Mouse (Mus musculus): ENCODE measurements around the gene 4930432M17Rik.

DNA sequence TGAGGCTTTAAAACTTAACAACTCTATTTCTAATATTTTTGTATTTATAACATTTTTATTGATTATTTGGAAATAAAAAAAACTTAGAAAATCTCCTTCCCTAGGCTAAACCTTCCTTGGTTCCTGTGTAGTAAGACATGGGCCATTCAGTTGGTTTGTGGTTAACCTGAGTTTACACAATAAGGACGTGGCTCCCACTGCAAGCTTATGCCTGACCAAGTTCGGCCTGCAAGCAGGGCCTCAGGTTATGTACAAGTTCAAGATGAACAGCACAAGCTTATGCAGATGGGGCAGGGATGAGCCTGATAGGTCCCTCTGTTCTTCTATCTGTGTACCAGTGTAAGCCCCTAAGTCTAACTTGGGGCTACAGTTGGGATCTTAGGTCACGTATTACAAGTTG, 19.1 kb downstream of the 4930432M17Rik start:
- TF ChIP-seq JUND (conservative IDR thresholded peaks at IDR 0.05; ENCODE audit: low read depth, low read length) (no peak), NELFE (IDR thresholded peaks at IDR 0.05; ENCODE audit: low read depth, low read length) (no peak), EP300 (IDR thresholded peaks at IDR 0.05; ENCODE audit: low read length) (no peak), ZMIZ1 (IDR thresholded peaks at IDR 0.05; ENCODE audit: low read depth, low read length) (no peak), CTCF (conservative IDR thresholded peaks at IDR 0.05 in 1 of 2, IDR thresholded peaks at IDR 0.05 in 1 of 2; ENCODE audit: low read depth in 2 of 2, low read length in 2 of 2) (no peak), MAZ (IDR thresholded peaks at IDR 0.05; ENCODE audit: low read depth, low read length) (no peak), HCFC1 (IDR thresholded peaks at IDR 0.05; ENCODE audit: low read depth, low read length) (no peak), USF1 (IDR thresholded peaks at IDR 0.05; ENCODE audit: low read depth, low read length) (no peak), ELF1 (IDR thresholded peaks at IDR 0.05; ENCODE audit: low read depth, low read length) (no peak), POLR2A (IDR thresholded peaks at IDR 0.05; ENCODE audit: low read depth, low read length) (no peak), TBP (conservative IDR thresholded peaks at IDR 0.05; ENCODE audit: low read depth, low read length) (no peak), KAT2A (IDR thresholded peaks at IDR 0.05; ENCODE audit: insufficient replicate concordance, low read length) (no peak), CHD2 (IDR thresholded peaks at IDR 0.05; ENCODE audit: low read length) (no peak)

All from CH12.LX (cell line).